Mouse (Mus musculus) C2C12 (cell line): ENCODE data around the gene Gp1ba. TPM values are rescaled to one million over a fixed set of nuclear protein-coding genes. Genes with fewer than 3 reads are reported as not detected.

Source experiments
- H3K27me3 ChIP-seq: one replicate; pipeline ENCODE4 v1.6.1; 2011; ENCODE audit not compliant: control insufficient read depth, insufficient read depth, insufficient read length
- H3K36me3 ChIP-seq: one replicate; pipeline ENCODE4 v1.6.1; 2011; ENCODE audit not compliant: control insufficient read depth, insufficient read depth
- H3K4me3 ChIP-seq: one replicate; pipeline ENCODE4 v1.5.1; 2011; ENCODE audit warnings: mild to moderate bottlenecking, control low read depth; ENCODE audit not compliant: poor library complexity, insufficient read depth, severe bottlenecking
- H3K79me2 ChIP-seq: one replicate; pipeline ENCODE4 v1.6.1; 2011; ENCODE audit not compliant: control insufficient read depth, insufficient read depth
- H3K79me3 ChIP-seq: one replicate; pipeline ENCODE4 v1.6.1; 2011; ENCODE audit warnings: low read depth, control low read depth
- H3ac ChIP-seq: one replicate; pipeline ENCODE3; 2011; ENCODE audit warnings: low read depth; ENCODE audit not compliant: control insufficient read depth, insufficient read length
- CEBPB ChIP-seq: IDR thresholded peaks from one replicate; pipeline ENCODE4 v1.6.1; 2011; ENCODE audit warnings: low read depth, mild to moderate bottlenecking, control low read depth, moderate library complexity
- CTCF ChIP-seq: IDR thresholded peaks from one replicate; pipeline ENCODE4 v1.5.1; 2011; ENCODE audit not compliant: control insufficient read depth, insufficient read depth, insufficient read length
- FOSL1 ChIP-seq: IDR thresholded peaks from one replicate; pipeline ENCODE4 v1.8.0; 2011; ENCODE audit warnings: mild to moderate bottlenecking, low read length; ENCODE audit not compliant: poor library complexity, insufficient read depth, severe bottlenecking
- MAX ChIP-seq: IDR thresholded peaks from one replicate; pipeline ENCODE4 v1.6.1; 2011; ENCODE audit warnings: mild to moderate bottlenecking, control low read depth
- MYOD1 ChIP-seq: IDR thresholded peaks from one replicate; pipeline ENCODE4 v1.6.1; 2011; ENCODE audit warnings: low read depth; ENCODE audit not compliant: control insufficient read depth, insufficient read length
- MYOG ChIP-seq: IDR thresholded peaks from one replicate; pipeline ENCODE4 v1.6.1; 2011; ENCODE audit not compliant: control insufficient read depth, insufficient read length; ENCODE audit errors: extremely low read depth
- USF1 ChIP-seq: IDR thresholded peaks from one replicate; pipeline ENCODE4 v1.6.1; 2011; ENCODE audit warnings: low read depth, mild to moderate bottlenecking, control low read depth, moderate library complexity
- polyA plus RNA-seq: library from polyadenylated mRNA; unstranded; fragments of >200 nt; fragmentation: generic; extraction: Trizol; gene quantifications from one replicate; pipeline ENCODE4 v1.2.1, GENCODE M21; 2012; ENCODE audit warnings: missing spikeins

The Gp1ba gene
- polyA plus RNA-seq, 1 experiment = 0.13 TPM

DNA sequence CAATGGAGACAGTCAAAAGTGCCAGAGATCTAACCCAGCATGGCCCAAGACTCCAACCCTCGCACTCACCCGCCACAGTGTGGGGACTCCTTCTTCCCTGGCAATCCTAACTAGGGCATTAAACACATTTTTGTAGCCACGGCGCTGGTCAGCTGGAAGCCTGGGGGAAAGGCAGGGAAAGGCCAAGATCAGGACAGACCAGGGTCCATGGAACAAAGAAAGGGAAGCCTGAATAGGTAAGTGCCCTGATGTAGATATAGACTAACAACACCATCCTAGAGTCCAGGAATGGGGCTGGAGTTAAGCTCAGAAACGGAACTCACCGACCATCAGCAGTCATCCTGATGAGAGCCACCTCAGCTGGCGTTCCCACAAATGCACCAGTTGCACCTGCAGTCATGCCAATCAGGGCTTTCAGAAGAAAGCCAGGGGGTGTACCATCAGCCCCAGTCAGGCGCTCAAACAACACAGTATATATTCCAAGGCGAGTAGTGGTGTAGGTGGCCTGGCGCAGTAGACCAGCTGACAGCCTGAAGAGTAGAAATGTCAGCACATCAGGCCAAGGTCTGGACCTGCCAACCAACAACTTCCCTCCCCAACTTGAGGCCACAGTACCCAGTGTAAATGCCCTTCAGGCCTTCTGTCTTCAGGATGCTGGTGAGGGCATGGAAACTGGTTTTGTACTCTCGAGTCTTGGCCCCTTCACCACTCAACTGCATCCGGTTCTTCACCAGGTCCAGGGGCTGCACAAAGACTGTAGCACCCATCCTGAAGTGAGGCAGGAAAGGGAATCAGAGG lies 6.7 kb downstream of the Gp1ba start:
- H3K27me3 ChIP-seq = no peaks in the 10 kb centered on the region
- peak overlapping the region; percentile 94 for H3ac ChIP-seq
- peaks cover 52% of the 10 kb centered on the region for H3K36me3 ChIP-seq
- peak overlapping the region; percentile 92 for H3K4me3 ChIP-seq
- peaks cover 26% of the 10 kb centered on the region for H3K79me3 ChIP-seq
- H3K79me2 ChIP-seq = peaks cover 58% of the 10 kb centered on the region
- TF ChIP-seq USF1 (no peak), CEBPB (no peak), MYOG (no peak), CTCF (no peak), FOSL1 (no peak), MAX (no peak), MYOD1 (no peak)

DNA sequence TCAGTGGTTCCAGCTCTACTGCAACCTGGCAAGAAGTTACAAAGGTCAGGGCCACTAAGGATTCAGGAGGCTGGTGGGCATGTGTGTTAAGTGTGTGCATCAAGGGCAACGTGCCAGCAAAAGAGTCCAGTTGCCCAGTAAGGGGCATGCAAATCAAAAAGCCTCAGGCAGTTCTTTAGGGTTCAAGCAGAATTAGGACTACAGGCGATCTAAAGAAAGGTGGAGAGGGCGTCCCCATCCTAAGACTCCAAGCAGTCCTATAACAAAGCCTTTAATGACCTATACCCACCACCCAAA lies 7.3 kb downstream of the Gp1ba start:
- Histone ChIP-seq H3K79me2 (peaks cover 63% of the 10 kb centered on the region), H3K79me3 (peaks cover 31% of the 10 kb centered on the region), H3K27me3 (no peaks in the 10 kb centered on the region), H3K4me3 (peak overlapping the region; percentile 92), H3ac (peak overlapping the region; percentile 94), H3K36me3 (peaks cover 57% of the 10 kb centered on the region)
- TF ChIP-seq CEBPB = no peak
- TF ChIP-seq FOSL1 = no peak
- no peak for TF ChIP-seq MAX
- no peak for TF ChIP-seq CTCF
- no peak for TF ChIP-seq MYOD1
- no peak for TF ChIP-seq USF1
- no peak for TF ChIP-seq MYOG

DNA sequence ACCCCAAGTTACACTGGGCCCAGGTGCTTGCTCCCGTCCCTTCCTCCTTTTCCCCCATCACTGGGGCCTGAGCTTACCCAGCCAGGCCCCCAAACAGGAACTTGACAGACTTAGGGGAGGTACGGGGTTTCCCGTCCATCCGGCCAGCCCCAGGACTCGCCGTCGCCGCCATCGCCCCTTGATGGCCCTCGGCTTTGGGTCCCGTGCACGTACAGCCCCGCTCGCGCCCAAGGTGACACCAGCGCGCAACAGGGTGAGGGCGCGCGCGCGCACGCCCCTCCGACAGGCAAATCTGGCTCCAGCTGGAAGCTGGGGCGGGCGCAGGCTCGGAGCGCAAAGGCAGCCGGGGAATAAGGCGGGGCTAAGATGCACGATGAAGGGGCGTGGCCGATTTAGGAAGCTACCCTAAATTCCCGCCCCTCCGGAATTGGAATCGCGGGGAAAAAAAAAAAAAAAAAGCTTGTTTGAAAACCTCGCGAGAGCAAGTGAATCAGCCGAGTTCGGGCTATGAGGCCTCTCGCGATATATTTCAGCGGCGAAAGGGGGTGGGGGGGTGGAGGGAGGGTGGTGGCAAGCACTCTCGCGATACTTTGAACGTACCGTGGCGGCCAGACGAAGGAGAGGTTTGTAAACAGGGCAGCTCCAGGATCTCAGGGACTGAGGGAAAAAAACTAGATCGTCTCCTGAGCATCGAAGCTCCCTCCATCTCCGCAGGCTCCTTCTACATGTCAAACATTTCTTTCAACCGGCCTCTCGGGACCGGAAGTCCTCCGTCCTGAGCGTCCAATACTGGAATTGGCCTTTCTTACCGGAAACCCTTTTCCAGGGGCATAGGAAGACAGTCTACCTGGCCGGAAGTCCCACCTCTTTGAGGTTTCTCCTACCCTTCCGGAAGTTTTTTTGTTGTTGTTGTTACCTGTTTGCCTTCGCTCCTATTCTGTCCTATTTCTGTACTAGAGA lies 8.0 kb downstream of the Gp1ba start, which contains the start of the genes Rnf167 and Slc25a11:
TSS of gene Rnf167 (plus strand) at position 545 of the 960 bp plus-strand sequence.
TSS of gene Slc25a11 (minus strand) at position 789 of the 960 bp plus-strand sequence.
- Histone ChIP-seq H3K79me2 (peaks cover 71% of the 10 kb centered on the region), H3K27me3 (no peaks in the 10 kb centered on the region), H3K36me3 (peaks cover 65% of the 10 kb centered on the region), H3K4me3 (peak within 1 kb of the TSS; percentile 92), H3ac (peak within 1 kb of the TSS; percentile 94), H3K79me3 (peaks cover 39% of the 10 kb centered on the region)
- TF ChIP-seq MAX (peak; percentile 24), FOSL1 (no peak), CTCF (peak; percentile 21)

DNA sequence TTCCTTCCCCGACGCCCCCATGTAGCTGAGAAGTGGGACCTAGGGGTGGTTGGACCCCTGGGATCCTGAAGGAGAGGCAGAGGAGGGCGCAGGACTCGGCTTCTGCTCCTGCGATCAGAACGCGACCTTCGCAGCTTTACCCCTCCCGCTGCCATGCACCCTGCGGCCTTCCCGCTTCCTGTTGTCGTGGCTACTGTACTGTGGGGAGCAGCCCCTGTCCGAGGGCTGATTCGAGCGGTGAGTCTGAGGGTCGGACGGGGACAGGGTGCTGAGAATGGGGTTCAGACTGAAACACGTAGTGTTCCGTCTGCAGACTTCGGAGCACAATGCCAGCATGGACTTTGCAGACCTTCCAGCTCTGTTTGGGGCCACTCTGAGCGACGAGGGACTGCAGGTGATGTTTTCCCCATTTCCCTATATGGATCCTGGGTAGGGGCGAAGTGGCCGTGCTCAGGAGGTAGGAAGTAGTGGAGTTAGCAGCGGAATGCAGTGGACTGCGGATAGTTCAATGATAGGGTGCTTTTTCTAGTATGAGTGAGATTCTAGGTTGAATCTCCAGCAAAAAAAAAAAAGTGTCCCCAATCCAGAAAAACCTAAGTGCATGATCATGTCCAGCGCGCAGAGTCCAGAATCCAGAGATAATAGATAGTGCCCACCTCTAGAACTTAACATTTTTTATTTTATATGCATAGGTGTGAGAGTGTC lies 8.9 kb downstream of the Gp1ba start:
- Histone ChIP-seq H3K79me3 (peaks cover 48% of the 10 kb centered on the region), H3K4me3 (peak overlapping the region; percentile 52), H3ac (peak overlapping the region; percentile 67), H3K27me3 (no peaks in the 10 kb centered on the region), H3K79me2 (peaks cover 80% of the 10 kb centered on the region), H3K36me3 (peaks cover 74% of the 10 kb centered on the region)
- TF ChIP-seq CTCF (no peak), MAX (peak; percentile 45)

DNA sequence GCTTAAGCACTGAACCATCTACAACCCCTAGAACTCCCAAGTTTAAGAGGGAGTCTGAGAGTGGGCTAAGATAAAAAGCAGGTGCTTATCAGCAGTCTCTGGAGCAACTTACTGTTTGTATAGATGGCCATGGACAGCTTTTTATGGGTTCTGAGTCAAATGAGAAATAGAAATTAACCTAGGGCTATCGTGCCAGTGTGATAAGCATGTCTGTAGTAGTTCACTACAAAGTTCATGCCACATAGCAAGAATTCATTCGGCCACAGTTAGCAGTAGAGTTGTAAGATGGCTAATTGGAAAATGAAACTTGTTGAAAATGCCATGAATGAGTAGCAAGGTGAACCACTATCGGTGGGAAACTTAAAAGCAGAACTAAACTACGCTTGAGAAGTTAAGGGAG lies 9.6 kb downstream of the Gp1ba start:
- H3K4me3 ChIP-seq = peak overlapping the region; percentile 52
- no peak for TF ChIP-seq CTCF
- TF ChIP-seq CEBPB = no peak
- no peak for TF ChIP-seq MYOD1
- TF ChIP-seq FOSL1 = no peak
- TF ChIP-seq USF1 = no peak
- no peaks in the 10 kb centered on the region for H3K27me3 ChIP-seq
- H3K36me3 ChIP-seq = peaks cover 76% of the 10 kb centered on the region
- H3K79me2 ChIP-seq = peaks cover 86% of the 10 kb centered on the region
- H3K79me3 ChIP-seq = peaks cover 54% of the 10 kb centered on the region
- peak overlapping the region; percentile 25 for H3ac ChIP-seq
